Mouse (Mus musculus): ENCODE data around the gene Dpep1. TPM values are rescaled to one million over a fixed set of nuclear protein-coding genes. Genes with fewer than 3 reads are reported as not detected.
"Not testable (repeated sequence)": the region's sequence is repeated elsewhere in the genome, so short reads cannot be mapped to it uniquely, and the experiment has no call there.

Dpep1 gene
- polyA plus RNA-seq, 1 experiment from 2014 or later = 10.3 TPM

- Histone ChIP-seq H3K9ac (ENCODE audit: low read length) (peak within 1 kb of the TSS; percentile 97), H3K4me2 (ENCODE audit: low read depth, low read length) (peak within 1 kb of the TSS; percentile 98), H3K27me3 (ENCODE audit: control insufficient read depth, insufficient read depth, low read length) (no peaks in the 10 kb centered on the region), H3K9me3 (replicated peaks; ENCODE audit: control insufficient read depth, low read length) (no peaks in the 10 kb centered on the region), H3K4me1 (ENCODE audit: control insufficient read depth, insufficient read depth, low read length) (peaks cover 11% of the 10 kb centered on the region), H3K36me3 (ENCODE audit: control insufficient read depth, insufficient read depth) (no peaks in the 10 kb centered on the region; the same call in 1 of the 2 replicates), H3K27ac (ENCODE audit: low read length) (peak within 1 kb of the TSS; percentile 85), H3K4me3 (ENCODE audit: low read length) (peak within 1 kb of the TSS; percentile 88)
- WGBS = 3% methylated on average over 59 of the region's 59 CpGs
- ATAC-seq (replicated peaks; ENCODE audit: extremely low read depth, insufficient read depth, low FRiP score) = peak; percentile 86
Measured at GRCm38 (mm10) chr8:123224278-123225266, 38.5 kb downstream of the Dpep1 start, which contains the start of gene Cdk10. Gene Cdk10 (plus strand): TSS chr8:123224842.

- Histone ChIP-seq H3K27me3 (ENCODE audit: control insufficient read depth, insufficient read depth, low read length) (no peaks in the 10 kb centered on the region), H3K36me3 (ENCODE audit: control insufficient read depth, insufficient read depth) (no peaks in the 10 kb centered on the region; the same call in 1 of the 2 replicates), H3K9me3 (replicated peaks; ENCODE audit: control insufficient read depth, low read length) (no peaks in the 10 kb centered on the region), H3K4me3 (ENCODE audit: low read length) (no peak overlapping the region), H3K27ac (ENCODE audit: low read length) (no peak overlapping the region), H3K9ac (ENCODE audit: low read length) (no peak overlapping the region), H3K4me2 (ENCODE audit: low read depth, low read length) (no peak overlapping the region), H3K4me1 (ENCODE audit: control insufficient read depth, insufficient read depth, low read length) (peaks cover 11% of the 10 kb centered on the region)
- ATAC-seq (replicated peaks; ENCODE audit: extremely low read depth, insufficient read depth, low FRiP score) = no peak
- 100% methylated on average over 1 of the region's 1 CpGs for WGBS
Measured at GRCm38 (mm10) chr8:123228416-123228815, 42.4 kb downstream of the Dpep1 start.

- H3K4me1 ChIP-seq (ENCODE audit: control insufficient read depth, insufficient read depth, low read length); H3K4me3 ChIP-seq (ENCODE audit: low read length); H3K9me3 ChIP-seq (replicated peaks; ENCODE audit: control insufficient read depth, low read length); H3K4me2 ChIP-seq (ENCODE audit: low read depth, low read length); H3K9ac ChIP-seq (ENCODE audit: low read length); H3K27ac ChIP-seq (ENCODE audit: low read length); H3K36me3 ChIP-seq (ENCODE audit: control insufficient read depth, insufficient read depth); H3K27me3 ChIP-seq (ENCODE audit: control insufficient read depth, insufficient read depth, low read length); ATAC-seq (replicated peaks; ENCODE audit: extremely low read depth, insufficient read depth, low FRiP score): not testable (repeated sequence)
- WGBS = 82% methylated on average over 8 of the region's 11 CpGs
Measured at GRCm38 (mm10) chr8:123230326-123230725, 44.3 kb downstream of the Dpep1 start.

- H3K4me1 ChIP-seq (ENCODE audit: control insufficient read depth, insufficient read depth, low read length) = peaks cover 6% of the 10 kb centered on the region; the same call in 1 of the 2 replicates
- H3K4me3 ChIP-seq (ENCODE audit: low read length) = no peak overlapping the region
- peaks cover 9% of the 10 kb centered on the region; the same call in 1 of the 2 replicates for H3K27me3 ChIP-seq (ENCODE audit: control insufficient read depth, insufficient read depth, low read length)
- H3K9me3 ChIP-seq (replicated peaks; ENCODE audit: control insufficient read depth, low read length) = no peaks in the 10 kb centered on the region
- no peak overlapping the region for H3K9ac ChIP-seq (ENCODE audit: low read length)
- 53% methylated on average over 5 of the region's 5 CpGs for WGBS
- H3K36me3 ChIP-seq (ENCODE audit: control insufficient read depth, insufficient read depth) = no peaks in the 10 kb centered on the region
- ATAC-seq (replicated peaks; ENCODE audit: extremely low read depth, insufficient read depth, low FRiP score) = no peak
- H3K27ac ChIP-seq (ENCODE audit: low read length) = no peak overlapping the region
- H3K4me2 ChIP-seq (ENCODE audit: low read depth, low read length) = no peak overlapping the region
Measured at GRCm38 (mm10) chr8:123231742-123232141, 45.7 kb downstream of the Dpep1 start.

GRCm38 (mm10) chr8:123232553-123232952, 46.5 kb downstream of the Dpep1 start:
- Histone ChIP-seq H3K9ac (ENCODE audit: low read length) (no peak overlapping the region), H3K4me2 (ENCODE audit: low read depth, low read length) (no peak overlapping the region), H3K27me3 (ENCODE audit: control insufficient read depth, insufficient read depth, low read length) (peaks cover 9% of the 10 kb centered on the region; the same call in 1 of the 2 replicates), H3K27ac (ENCODE audit: low read length) (no peak overlapping the region), H3K9me3 (replicated peaks; ENCODE audit: control insufficient read depth, low read length) (no peaks in the 10 kb centered on the region), H3K4me3 (ENCODE audit: low read length) (no peak overlapping the region), H3K4me1 (ENCODE audit: control insufficient read depth, insufficient read depth, low read length) (peaks cover 6% of the 10 kb centered on the region; the same call in 1 of the 2 replicates), H3K36me3 (ENCODE audit: control insufficient read depth, insufficient read depth) (no peaks in the 10 kb centered on the region)
- ATAC-seq (replicated peaks; ENCODE audit: extremely low read depth, insufficient read depth, low FRiP score) = no peak
- WGBS = 38% methylated on average over 7 of the region's 7 CpGs

GRCm38 (mm10) chr8:123233300-123233699, 47.3 kb downstream of the Dpep1 start:
- ATAC-seq (replicated peaks; ENCODE audit: extremely low read depth, insufficient read depth, low FRiP score) = no peak
- no peaks in the 10 kb centered on the region for H3K36me3 ChIP-seq (ENCODE audit: control insufficient read depth, insufficient read depth)
- WGBS = 59% methylated on average over 13 of the region's 13 CpGs

GRCm38 (mm10) chr8:123233760-123234159, 47.7 kb downstream of the Dpep1 start:
- H3K9ac ChIP-seq (ENCODE audit: low read length) = no peak overlapping the region
- no peak overlapping the region for H3K4me3 ChIP-seq (ENCODE audit: low read length)
- H3K27ac ChIP-seq (ENCODE audit: low read length) = no peak overlapping the region
- peaks cover 6% of the 10 kb centered on the region; the same call in 1 of the 2 replicates for H3K4me1 ChIP-seq (ENCODE audit: control insufficient read depth, insufficient read depth, low read length)
- H3K36me3 ChIP-seq (ENCODE audit: control insufficient read depth, insufficient read depth) = no peaks in the 10 kb centered on the region
- peaks cover 9% of the 10 kb centered on the region; the same call in 1 of the 2 replicates for H3K27me3 ChIP-seq (ENCODE audit: control insufficient read depth, insufficient read depth, low read length)
- no peak for ATAC-seq (replicated peaks; ENCODE audit: extremely low read depth, insufficient read depth, low FRiP score)
- no peak overlapping the region for H3K4me2 ChIP-seq (ENCODE audit: low read depth, low read length)
- 75% methylated on average over 11 of the region's 11 CpGs for WGBS
- no peaks in the 10 kb centered on the region for H3K9me3 ChIP-seq (replicated peaks; ENCODE audit: control insufficient read depth, low read length)

More at GRCm38 (mm10) chr8:123233300-123233699, 47.3 kb downstream of the Dpep1 start:
- Histone ChIP-seq H3K4me3 (ENCODE audit: low read length) (no peak overlapping the region), H3K4me1 (ENCODE audit: control insufficient read depth, insufficient read depth, low read length) (peaks cover 6% of the 10 kb centered on the region; the same call in 1 of the 2 replicates), H3K27ac (ENCODE audit: low read length) (no peak overlapping the region), H3K9ac (ENCODE audit: low read length) (no peak overlapping the region), H3K9me3 (replicated peaks; ENCODE audit: control insufficient read depth, low read length) (no peaks in the 10 kb centered on the region), H3K27me3 (ENCODE audit: control insufficient read depth, insufficient read depth, low read length) (peaks cover 9% of the 10 kb centered on the region; the same call in 1 of the 2 replicates), H3K4me2 (ENCODE audit: low read depth, low read length) (no peak overlapping the region)

GRCm38 (mm10) chr8:123234918-123235519, 49.0 kb downstream of the Dpep1 start:
- Histone ChIP-seq H3K27ac (ENCODE audit: low read length) (no peak overlapping the region), H3K9me3 (replicated peaks; ENCODE audit: control insufficient read depth, low read length) (no peaks in the 10 kb centered on the region), H3K27me3 (ENCODE audit: control insufficient read depth, insufficient read depth, low read length) (peaks cover 9% of the 10 kb centered on the region; the same call in 1 of the 2 replicates), H3K4me3 (ENCODE audit: low read length) (peak overlapping the region; percentile 60), H3K9ac (ENCODE audit: low read length) (peak overlapping the region; percentile 84; the same call in 1 of the 2 replicates), H3K4me2 (ENCODE audit: low read depth, low read length) (peak overlapping the region; percentile 88), H3K4me1 (ENCODE audit: control insufficient read depth, insufficient read depth, low read length) (peaks cover 6% of the 10 kb centered on the region; the same call in 1 of the 2 replicates), H3K36me3 (ENCODE audit: control insufficient read depth, insufficient read depth) (no peaks in the 10 kb centered on the region)
- 29% methylated on average over 13 of the region's 13 CpGs for WGBS
- ATAC-seq (replicated peaks; ENCODE audit: extremely low read depth, insufficient read depth, low FRiP score) = no peak
